Mouse (Mus musculus): ENCODE data around the gene Tnks2.

Gene Tnks2

DNA sequence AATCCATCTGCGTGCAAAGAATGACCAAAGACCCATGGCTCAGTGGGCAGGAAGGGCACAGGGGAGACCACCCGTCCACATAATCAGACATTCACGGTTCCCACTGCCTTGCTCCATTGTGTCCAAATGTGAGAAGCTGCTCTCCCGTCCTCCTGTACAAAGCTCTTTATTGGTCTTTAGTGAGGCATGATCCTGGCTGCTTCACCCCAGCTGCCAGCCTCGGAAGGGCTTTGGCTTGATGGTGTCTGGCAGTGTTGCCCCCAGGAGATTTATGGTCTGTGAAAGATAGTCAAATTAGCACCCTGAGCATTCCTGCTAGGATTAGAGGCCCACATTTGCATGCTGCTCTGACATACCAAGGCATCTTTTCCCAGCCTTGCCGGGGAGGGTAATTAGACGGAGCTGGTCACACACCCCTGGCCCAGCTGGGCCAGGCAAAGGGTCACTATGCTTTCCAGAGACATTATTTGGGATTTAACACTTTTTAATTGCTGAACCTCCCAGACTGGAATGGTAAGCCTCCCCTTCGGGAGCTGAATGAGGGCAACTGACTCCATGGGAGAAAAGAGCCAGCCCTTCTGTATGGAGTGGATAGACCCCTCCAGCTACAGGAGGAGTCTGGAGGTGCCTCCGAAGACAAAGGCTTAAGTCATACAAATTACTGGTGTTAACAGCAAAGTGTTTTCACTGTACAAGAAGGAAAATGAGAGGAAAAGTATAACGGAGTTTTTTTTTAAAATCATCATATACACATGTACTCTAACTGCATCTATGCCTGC is 62.9 kb downstream of the Tnks2 start:
- DNase-seq (ENCODE audit: low read depth, low spot score): no peak

GRCm38 (mm10) chr19:36897778-36898177 is 63.7 kb downstream of the Tnks2 start:
- no peak for DNase-seq (ENCODE audit: low read depth, low spot score)

- no peak for DNase-seq (ENCODE audit: low read depth, low spot score)
These were observed 69.3 kb downstream of the Tnks2 start for GRCm38 (mm10) chr19:36903377-36903776.

DNA sequence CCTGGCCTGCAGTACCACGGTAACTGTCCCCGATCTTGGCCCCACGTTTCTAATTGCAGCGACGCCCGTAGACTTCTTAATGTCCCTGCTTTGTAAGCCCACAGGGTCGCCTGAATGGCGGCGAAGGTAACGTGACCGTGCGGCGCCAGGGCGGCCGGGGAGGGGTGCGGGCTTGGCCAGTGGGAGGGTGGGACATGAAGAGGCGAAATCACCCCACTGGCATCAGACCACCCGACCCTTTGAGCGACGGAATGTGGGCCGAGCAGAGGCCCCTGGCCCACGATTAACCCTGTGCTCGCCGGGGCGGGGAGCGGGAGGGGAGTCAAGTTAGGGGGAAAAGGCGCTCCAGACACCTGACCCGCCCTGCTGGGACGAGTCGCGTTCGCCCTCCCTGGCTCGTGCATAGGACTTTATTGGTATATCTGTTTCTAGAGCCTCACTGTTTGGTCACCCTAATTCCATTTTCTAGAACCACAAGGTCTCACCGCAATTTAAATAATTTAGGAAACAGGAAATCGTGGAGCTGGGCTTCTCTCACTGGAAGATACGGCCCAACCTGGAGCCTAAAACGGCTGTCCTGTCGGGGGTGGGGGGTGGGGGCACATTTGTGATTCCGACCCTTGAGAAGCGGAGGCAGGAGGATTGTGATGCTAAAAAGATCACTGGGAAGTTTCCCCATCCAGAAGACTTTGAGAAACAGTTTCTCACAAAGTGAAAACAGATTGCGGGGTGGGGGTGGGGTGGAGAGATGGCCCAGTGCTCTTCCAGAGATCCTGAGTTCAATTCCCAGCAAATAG is 70.4 kb downstream of the Tnks2 start:
- no peak for DNase-seq (ENCODE audit: low read depth, low spot score)

DNA sequence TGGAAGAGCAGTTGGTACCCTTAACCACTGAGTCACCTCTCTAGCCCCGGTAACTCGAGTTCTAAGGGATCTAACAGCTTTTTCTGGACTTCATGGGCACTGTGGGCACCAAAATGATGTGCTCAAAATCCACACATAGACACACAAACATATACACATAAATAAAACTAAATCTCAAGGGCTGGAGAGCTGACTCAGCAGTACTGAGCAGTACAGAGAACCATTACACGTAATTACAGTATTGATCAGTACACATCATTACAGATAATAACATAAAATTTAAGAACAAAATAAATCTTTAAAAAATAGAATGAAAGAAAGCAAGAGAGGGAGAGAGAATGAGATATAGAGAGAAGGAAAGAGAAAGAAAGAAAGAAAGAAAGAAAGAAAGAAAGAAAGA is 75.1 kb downstream of the Tnks2 start:
- no peak for DNase-seq (ENCODE audit: low read depth, low spot score)

DNA sequence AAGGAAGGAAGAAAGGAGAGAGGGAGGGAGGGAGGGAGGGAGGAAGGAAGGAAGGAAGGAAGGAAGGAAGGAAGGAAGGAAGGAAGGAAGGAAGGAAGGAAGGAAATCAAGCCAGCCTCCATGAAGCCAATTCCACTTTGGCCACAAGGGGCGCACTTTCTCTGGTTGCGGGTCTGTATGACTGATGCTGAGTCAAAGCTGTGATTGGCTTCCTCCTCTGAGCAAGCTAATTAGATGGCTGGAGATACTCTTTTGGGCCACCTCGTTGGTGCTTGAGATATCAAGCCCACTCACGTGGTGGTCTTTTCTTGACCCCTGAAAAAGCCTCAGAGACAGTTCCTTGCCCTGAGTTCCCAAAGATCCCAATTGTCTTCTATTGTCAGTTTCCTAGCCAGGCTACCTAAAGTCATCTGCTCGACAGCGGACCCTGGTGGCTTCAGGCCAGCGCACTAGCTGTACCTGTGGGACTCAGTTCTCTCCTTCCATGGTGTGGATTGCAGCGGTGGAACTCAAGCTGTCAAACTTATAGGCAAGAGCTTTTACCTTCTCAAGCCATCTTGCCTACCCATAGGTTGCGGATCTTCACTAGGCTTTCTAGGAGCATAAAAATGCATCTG is 75.8 kb downstream of the Tnks2 start:
- DNase-seq (ENCODE audit: low read depth, low spot score): no peak

DNA sequence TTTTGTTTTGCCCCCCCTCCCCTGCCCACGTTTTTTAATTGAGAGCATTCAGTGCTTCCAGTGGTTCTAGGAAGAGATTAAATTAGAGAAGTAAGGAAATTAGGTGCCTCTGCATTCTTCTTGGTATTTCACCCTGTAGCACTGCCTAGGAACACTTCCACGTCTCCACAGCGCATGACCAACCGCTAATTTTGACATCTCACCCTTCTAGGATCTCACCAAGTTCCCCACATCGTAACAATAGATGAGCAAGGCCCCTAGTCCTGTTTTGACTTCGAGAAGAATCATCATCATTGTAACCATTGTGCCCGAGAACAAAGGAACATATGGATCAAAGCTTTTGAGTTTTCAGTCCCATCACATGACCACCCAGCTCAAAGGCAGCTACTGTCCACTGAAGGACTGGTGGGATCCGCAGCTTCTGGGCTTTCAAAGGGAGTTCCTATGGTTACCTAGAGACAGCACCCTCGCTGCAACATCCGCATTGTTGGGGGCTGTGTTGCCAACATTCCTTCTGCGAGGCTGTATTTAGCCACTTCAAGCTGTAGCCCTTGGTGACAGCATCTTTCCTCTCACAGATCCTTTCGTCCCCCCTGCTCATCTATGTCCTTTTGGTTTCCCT is 76.5 kb downstream of the Tnks2 start:
- DNase-seq (ENCODE audit: low read depth, low spot score): no peak

DNA sequence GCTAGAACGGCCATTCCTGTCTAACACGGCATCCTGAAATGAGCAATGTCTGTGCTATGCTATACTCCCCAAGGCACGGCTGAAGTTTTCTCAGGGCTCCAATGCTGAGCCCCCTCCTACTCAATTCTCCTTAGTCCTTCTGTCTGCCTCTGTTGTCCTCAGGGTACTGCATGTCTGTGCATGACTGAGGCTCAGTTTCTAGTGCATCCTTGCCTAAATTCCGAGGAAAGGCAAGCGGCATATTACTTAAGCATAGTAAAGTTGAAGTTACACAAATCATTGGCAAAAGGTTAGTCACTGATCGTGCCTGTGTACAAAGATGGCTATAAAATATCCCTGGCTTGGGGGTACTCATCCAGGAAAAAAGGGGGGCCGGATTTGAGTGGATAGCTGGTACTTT is 79.0 kb downstream of the Tnks2 start:
- DNase-seq (ENCODE audit: low read depth, low spot score): no peak

DNA sequence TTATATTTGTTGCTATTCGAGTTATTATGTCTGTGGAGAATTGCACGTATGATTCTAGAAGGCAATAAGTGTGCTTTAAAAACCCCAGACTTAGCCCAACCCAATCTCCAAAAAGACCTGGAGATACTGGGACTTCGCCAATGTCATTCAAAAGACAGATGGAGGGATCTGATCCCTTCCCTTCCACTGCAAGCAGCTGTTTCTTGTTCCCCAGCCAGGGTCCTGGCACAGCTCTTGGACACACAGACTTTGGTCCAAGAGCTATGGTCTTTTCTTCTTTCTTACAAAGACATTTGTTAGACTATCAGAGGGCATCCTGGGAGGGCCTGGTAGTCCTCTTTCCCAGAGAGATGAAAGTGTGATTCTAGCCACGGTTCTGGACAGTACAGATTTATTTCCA is 82.2 kb downstream of the Tnks2 start:
- DNase-seq (ENCODE audit: low read depth, low spot score): no peak

DNA sequence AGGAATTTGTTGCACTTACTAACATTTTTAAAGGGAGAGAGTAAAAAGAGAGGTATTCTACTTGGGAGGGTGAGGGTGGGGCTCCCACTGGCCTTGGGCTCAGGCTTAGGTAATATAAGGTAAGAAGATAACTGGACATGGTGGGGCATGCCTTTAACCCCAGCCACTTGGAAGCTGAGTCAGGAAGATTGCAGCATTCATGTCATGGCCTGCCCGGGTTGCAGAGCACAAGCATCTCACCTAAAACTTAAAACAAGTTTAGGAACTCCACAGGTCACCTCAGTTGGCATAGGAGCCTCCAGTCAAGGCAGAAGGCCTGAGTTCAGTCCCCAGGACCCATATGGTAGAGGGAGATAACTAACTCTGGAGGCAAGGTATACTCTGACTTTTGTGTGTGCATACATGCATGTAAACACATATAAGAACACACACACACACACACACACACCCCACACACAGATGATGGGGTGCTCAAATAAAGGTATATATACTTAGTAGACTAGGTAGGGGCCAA is 82.9 kb downstream of the Tnks2 start:
- no peak for DNase-seq (ENCODE audit: low read depth, low spot score)

- peak; percentile 72 for DNase-seq (ENCODE audit: low read depth, low spot score)
These were observed 84.6 kb downstream of the Tnks2 start for GRCm38 (mm10) chr19:36918441-36919301.

- no peak for DNase-seq (ENCODE audit: low read depth, low spot score)
These were observed 85.4 kb downstream of the Tnks2 start, which contains the start of gene Fgfbp3 for GRCm38 (mm10) chr19:36919466-36919865. Fgfbp3 (minus strand) TSS chr19:36919615.

- DNase-seq (ENCODE audit: low read depth, low spot score): no peak
These were observed 88.0 kb downstream of the Tnks2 start for GRCm38 (mm10) chr19:36922015-36922414.

DNA sequence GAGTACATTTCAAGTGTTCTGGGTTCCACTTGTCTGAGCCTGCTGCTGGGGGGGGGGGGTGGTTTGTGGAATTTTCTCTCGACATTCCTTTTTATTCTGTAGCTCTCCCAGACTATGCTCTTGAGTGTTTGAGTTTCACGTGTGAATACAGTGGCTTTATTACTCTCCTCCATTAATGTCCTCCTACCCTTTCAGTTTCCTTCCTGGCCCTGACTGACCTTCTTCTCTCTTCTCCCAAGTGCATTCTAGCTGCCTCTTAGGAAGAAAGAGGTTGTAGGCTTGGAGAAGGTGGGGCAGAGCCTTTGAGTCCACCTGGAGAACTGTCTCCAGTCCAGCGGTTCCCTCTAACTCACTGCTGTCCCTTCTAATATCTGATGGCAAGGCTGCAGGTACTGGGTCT is 88.9 kb downstream of the Tnks2 start:
- no peak for DNase-seq (ENCODE audit: low read depth, low spot score)

GRCm38 (mm10) chr19:36925671-36926552 is 91.9 kb downstream of the Tnks2 start, which contains the start of gene Btaf1:
Btaf1 (plus strand) TSS chr19:36926079.
- peak; percentile 89 for DNase-seq (ENCODE audit: low read depth, low spot score)

DNA sequence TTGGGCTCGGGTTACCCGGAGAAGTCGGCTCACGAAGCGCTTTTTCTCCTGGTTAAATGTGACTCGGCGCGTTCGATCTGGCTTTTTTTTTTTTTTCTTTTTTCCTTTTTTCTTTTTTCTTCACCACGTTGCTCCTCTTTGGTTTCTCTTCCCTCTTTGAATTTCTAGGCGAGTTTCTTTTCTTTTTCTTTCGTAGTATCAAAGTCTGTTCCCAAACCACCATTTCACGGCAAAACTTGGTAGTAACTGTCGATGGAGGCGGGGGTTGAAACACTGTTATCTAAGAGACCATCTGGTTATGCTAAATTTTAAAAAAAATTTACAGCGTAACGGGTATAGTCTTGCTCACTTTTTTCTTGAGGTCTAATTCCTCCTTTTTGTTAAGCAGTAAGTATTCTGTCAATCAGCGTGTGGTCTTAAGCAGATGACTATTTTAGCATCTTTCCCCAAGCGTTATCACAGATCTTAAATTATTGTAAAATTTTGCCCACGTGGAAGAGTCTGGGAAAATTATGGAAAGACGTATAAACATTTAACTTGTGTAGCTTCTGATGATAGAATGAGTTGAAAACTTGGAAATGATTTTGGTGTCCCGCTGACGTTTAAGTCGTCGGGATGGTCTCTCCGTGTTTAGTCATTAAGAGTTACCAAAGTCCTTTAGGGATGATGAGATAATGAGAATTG is 92.7 kb downstream of the Tnks2 start:
- no peak for DNase-seq (ENCODE audit: low read depth, low spot score)

GRCm38 (mm10) chr19:36927800-36928361 is 93.8 kb downstream of the Tnks2 start:
- DNase-seq (ENCODE audit: low read depth, low spot score): no peak

DNA sequence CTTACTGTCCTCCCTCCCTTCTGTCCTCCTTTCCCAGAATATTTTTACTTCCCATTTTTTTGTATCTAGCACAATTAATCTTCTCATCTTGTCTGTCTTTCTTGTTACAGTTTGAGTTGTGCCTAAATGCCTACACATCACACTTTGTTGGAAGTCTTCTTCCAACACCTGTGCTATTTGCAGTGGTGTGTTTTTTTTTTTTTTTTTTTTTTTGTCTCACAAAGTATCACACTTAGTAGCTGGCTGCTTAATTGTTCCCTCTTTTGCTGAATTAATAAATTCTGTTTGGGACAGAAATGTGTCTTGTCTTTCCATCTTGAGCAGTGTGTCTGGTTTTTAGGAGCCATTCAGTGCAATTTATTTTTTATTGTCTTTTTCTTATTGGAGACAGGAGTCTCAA is 95.8 kb downstream of the Tnks2 start:
- DNase-seq (ENCODE audit: low read depth, low spot score): no peak

GRCm38 (mm10) chr19:36932097-36932496 is 98.1 kb downstream of the Tnks2 start:
- no peak for DNase-seq (ENCODE audit: low read depth, low spot score)
